20 mouse cellular contexts compared by ENCODE assay signal in genomic region chr8:86554220-86554891, GRCm38 (mm10). TPM values are rescaled to one million over a fixed set of nuclear protein-coding genes. Genes with fewer than 3 reads are reported as not detected.
"Had no signal": no experiment of that assay in that cellular context is flagged by ENCODE, and none has a peak within 500 bp of the region (broad histone marks: within the 10 kb centered on the region; RNA-seq: fewer than 3 reads in every experiment).

No protein-coding gene starts in this region.

- H3K27ac ChIP-seq: midbrain, embryonic 10.5 days; midbrain, embryonic 12.5 days; neural tube, embryonic 13.5 days; neural tube, embryonic 15.5 days had no signal

- H3K4me3 ChIP-seq: midbrain, embryonic 10.5 days; midbrain, embryonic 12.5 days; myocyte; neural tube, embryonic 13.5 days; neural tube, embryonic 15.5 days had no signal

- H3K4me1 ChIP-seq: midbrain, embryonic 10.5 days; midbrain, embryonic 12.5 days; neural tube, embryonic 13.5 days; neural tube, embryonic 15.5 days had no signal

- H3K9ac ChIP-seq: lung, embryonic 14.5 days; midbrain, embryonic 12.5 days; neural tube, embryonic 13.5 days; neural tube, embryonic 15.5 days had no signal

- H3K9me3 ChIP-seq: midbrain, embryonic 10.5 days; midbrain, embryonic 12.5 days; neural tube, embryonic 13.5 days; neural tube, embryonic 15.5 days had no signal

- DNase-seq: lung, embryonic 14.5 days; lung, postnatal 10 days; lung, postnatal 4 days; midbrain, embryonic 14.5 days; retina, postnatal 1 day; right cerebral cortex, adult 18-20 months; right cerebral cortex, postnatal 25 days; right cerebral cortex, postnatal 4 days; spleen, adult 18-20 months; thymus, adult 18-20 months; thymus, postnatal 14 days; thymus, postnatal 36 days had no signal

- ATAC-seq: midbrain, embryonic 16.5 days had no signal

- H3K27me3 ChIP-seq: midbrain, embryonic 12.5 days; neural tube, embryonic 13.5 days; neural tube, embryonic 15.5 days had no signal

- H3K4me2 ChIP-seq: lung, embryonic 14.5 days; midbrain, embryonic 12.5 days; neural tube, embryonic 13.5 days; neural tube, embryonic 15.5 days had no signal

- H3K36me3 ChIP-seq: midbrain, embryonic 10.5 days; midbrain, embryonic 12.5 days; neural tube, embryonic 13.5 days; neural tube, embryonic 15.5 days had no signal

RNA-seq across cellular contexts. Expression of gene Abcc12, which starts 26.1 kb away (rescaled TPM):
- total RNA-seq: megakaryocyte, adult 5-6 weeks; megakaryocyte-erythroid progenitor cell, adult 5-6 weeks had no signal
- polyA plus RNA-seq: lung, embryonic 14.5 days; midbrain, embryonic 10.5 days; myocyte had no signal
